Mouse (Mus musculus): ENCODE measurements around the gene Msantd1. TPM values are rescaled to one million over a fixed set of nuclear protein-coding genes. Genes with fewer than 3 reads are reported as not detected.
A peak's percentile ranks its signal among the peaks of the same experiment; 100 is the strongest.

The Msantd1 gene
- polyA plus RNA-seq, 1 experiment from 2014 or later = 0.22 TPM

GRCm38 (mm10) chr5:34918785-34919184 is 11.0 kb downstream of the Msantd1 start:
- no peaks in the 10 kb centered on the region for H3K9me3 ChIP-seq (ENCODE audit: low read length)
- ATAC-seq (peak; percentile 36), DNase-seq (no peak)
- 53% methylated on average over 3 of the region's 3 CpGs for WGBS (ENCODE audit: insufficient replicate concordance)
- H3K27ac ChIP-seq (ENCODE audit: low read depth) = peak overlapping the region; percentile 57; the same call in 1 of the 2 replicates
- H3K9ac ChIP-seq (replicated peaks) = peak overlapping the region; percentile 4; the same call in 1 of the 2 replicates
- H3K4me2 ChIP-seq (ENCODE audit: low read depth, low read length) = no peak overlapping the region
- no peak for TF ChIP-seq CTCF (IDR thresholded peaks at IDR 0.05; ENCODE audit: low read depth)
- TF ChIP-seq EP300 (IDR thresholded peaks at IDR 0.05; ENCODE audit: low read depth) = peak; percentile 86
- 0 out of 2 replicates have a peak, but pooled peaks cover 6% of the 10 kb centered on the region for H3K36me3 ChIP-seq (replicated peaks; ENCODE audit: insufficient read depth, low read length)
- no peak overlapping the region for H3K4me3 ChIP-seq (ENCODE audit: low read depth, low read length)
- peaks cover 15% of the 10 kb centered on the region for H3K4me1 ChIP-seq (ENCODE audit: insufficient read depth)
- H3K27me3 ChIP-seq (ENCODE audit: insufficient read depth, low read length) = no peaks in the 10 kb centered on the region

DNA sequence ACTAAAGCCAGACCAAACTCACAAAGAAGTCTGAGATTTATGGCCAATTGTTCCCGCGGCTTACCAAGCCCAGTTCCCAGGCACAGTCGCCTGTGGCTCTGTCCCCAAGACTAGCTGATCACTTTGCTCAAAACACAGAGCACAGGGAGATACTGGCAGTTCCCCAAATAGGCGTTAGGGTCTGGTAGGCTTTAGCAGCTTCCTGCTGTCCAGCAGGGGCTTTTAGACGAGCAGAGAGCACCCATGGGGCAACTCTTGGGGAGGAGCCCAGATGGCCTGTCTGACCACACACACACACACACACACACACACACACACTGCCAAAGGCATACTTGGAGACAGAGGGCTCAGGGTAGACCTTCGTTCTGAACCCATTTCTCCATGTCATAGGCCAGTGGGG is 14.7 kb downstream of the Msantd1 start:
- 0 out of 2 replicates have a peak, but pooled peaks cover 8% of the 10 kb centered on the region for H3K36me3 ChIP-seq (replicated peaks; ENCODE audit: insufficient read depth, low read length)
- peaks cover 28% of the 10 kb centered on the region for H3K4me1 ChIP-seq (ENCODE audit: insufficient read depth)
- no peaks in the 10 kb centered on the region for H3K9me3 ChIP-seq (ENCODE audit: low read length)
- no peaks in the 10 kb centered on the region for H3K27me3 ChIP-seq (ENCODE audit: insufficient read depth, low read length)
- no peak for DNase-seq
- no peak for ATAC-seq
- TF ChIP-seq EP300 (IDR thresholded peaks at IDR 0.05; ENCODE audit: low read depth) (no peak), CTCF (IDR thresholded peaks at IDR 0.05; ENCODE audit: low read depth) (no peak)
- no peak overlapping the region for H3K9ac ChIP-seq (replicated peaks)
- WGBS (ENCODE audit: insufficient replicate concordance) = 71% methylated on average over 6 of the region's 6 CpGs
- H3K4me2 ChIP-seq (ENCODE audit: low read depth, low read length) = no peak overlapping the region
- no peak overlapping the region for H3K27ac ChIP-seq (ENCODE audit: low read depth)
- H3K4me3 ChIP-seq (ENCODE audit: low read depth, low read length) = no peak overlapping the region

- peak overlapping the region; percentile 35; the same call in 1 of the 2 replicates for H3K4me2 ChIP-seq (ENCODE audit: low read depth, low read length)
- ATAC-seq = peak; percentile 95
- peak overlapping the region; percentile 90 for H3K27ac ChIP-seq (ENCODE audit: low read depth)
- no peak for DNase-seq
- H3K4me3 ChIP-seq (ENCODE audit: low read depth, low read length) = no peak overlapping the region
- no peaks in the 10 kb centered on the region for H3K9me3 ChIP-seq (ENCODE audit: low read length)
- H3K9ac ChIP-seq (replicated peaks) = no peak overlapping the region
- H3K27me3 ChIP-seq (ENCODE audit: insufficient read depth, low read length) = no peaks in the 10 kb centered on the region
- TF ChIP-seq EP300 (IDR thresholded peaks at IDR 0.05; ENCODE audit: low read depth) (peak; percentile 94), CTCF (IDR thresholded peaks at IDR 0.05; ENCODE audit: low read depth) (no peak)
- H3K36me3 ChIP-seq (replicated peaks; ENCODE audit: insufficient read depth, low read length) = 0 out of 2 replicates have a peak, but pooled peaks cover 8% of the 10 kb centered on the region
- 59% methylated on average over 4 of the region's 4 CpGs for WGBS (ENCODE audit: insufficient replicate concordance)
- H3K4me1 ChIP-seq (ENCODE audit: insufficient read depth) = peaks cover 24% of the 10 kb centered on the region
These were observed 16.1 kb downstream of the Msantd1 start for GRCm38 (mm10) chr5:34923920-34924319.

DNA sequence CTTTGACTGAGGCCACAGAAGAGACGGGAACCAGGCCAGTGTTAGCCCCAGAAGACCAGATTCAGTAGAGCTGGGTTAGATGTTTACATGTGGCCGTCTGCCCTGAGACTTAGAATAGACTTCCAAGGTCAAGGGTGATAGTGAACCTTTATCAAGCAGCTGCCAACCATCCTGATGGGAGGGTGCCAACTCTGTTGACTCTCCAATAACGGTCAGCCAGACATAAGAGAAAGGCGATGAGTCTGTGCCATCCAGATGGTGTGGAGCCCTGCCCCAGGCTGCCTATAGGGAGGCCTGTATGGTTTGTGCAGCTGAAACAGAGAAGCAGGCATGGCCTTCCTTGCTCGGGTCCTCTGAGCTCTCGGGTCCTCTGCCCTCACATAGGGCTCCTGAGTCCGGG is 16.7 kb downstream of the Msantd1 start:
- Histone ChIP-seq H3K27me3 (ENCODE audit: insufficient read depth, low read length) (no peaks in the 10 kb centered on the region), H3K4me2 (ENCODE audit: low read depth, low read length) (peak overlapping the region; percentile 35), H3K4me1 (ENCODE audit: insufficient read depth) (peaks cover 29% of the 10 kb centered on the region), H3K9ac (replicated peaks) (no peak overlapping the region), H3K9me3 (ENCODE audit: low read length) (no peaks in the 10 kb centered on the region), H3K36me3 (replicated peaks; ENCODE audit: insufficient read depth, low read length) (0 out of 2 replicates have a peak, but pooled peaks cover 8% of the 10 kb centered on the region), H3K4me3 (ENCODE audit: low read depth, low read length) (no peak overlapping the region), H3K27ac (ENCODE audit: low read depth) (peak overlapping the region; percentile 90)
- peak; percentile 78 for ATAC-seq
- DNase-seq = peak; percentile 62
- TF ChIP-seq CTCF (IDR thresholded peaks at IDR 0.05; ENCODE audit: low read depth) = no peak
- peak; percentile 92 for TF ChIP-seq EP300 (IDR thresholded peaks at IDR 0.05; ENCODE audit: low read depth)
- 60% methylated on average over 7 of the region's 7 CpGs for WGBS (ENCODE audit: insufficient replicate concordance)

DNA sequence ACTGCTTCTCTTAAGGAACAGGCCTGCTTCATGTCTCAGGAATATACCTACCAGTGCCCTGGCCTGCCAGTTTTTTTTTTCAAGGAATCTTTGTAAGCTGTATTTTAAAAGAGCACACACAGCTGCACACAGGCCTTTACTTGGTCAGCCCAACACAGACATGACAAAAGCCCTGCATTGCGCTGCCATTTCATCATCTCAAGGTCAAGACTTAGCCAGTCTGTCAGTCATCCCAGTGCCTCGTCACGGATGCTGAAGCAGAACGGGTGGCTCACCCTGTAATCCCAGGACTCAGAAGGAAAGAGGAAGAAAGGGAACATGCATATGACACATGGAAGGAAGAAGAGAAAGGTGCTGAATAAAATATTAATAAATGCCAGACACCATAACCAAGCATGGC is 19.8 kb downstream of the Msantd1 start:
- Histone ChIP-seq H3K4me2 (ENCODE audit: low read depth, low read length) (no peak overlapping the region), H3K36me3 (replicated peaks; ENCODE audit: insufficient read depth, low read length) (0 out of 2 replicates have a peak, but pooled peaks cover 6% of the 10 kb centered on the region), H3K4me3 (ENCODE audit: low read depth, low read length) (no peak overlapping the region), H3K9me3 (ENCODE audit: low read length) (no peaks in the 10 kb centered on the region), H3K27ac (ENCODE audit: low read depth) (no peak overlapping the region), H3K9ac (replicated peaks) (no peak overlapping the region), H3K27me3 (ENCODE audit: insufficient read depth, low read length) (no peaks in the 10 kb centered on the region), H3K4me1 (ENCODE audit: insufficient read depth) (peaks cover 56% of the 10 kb centered on the region)
- no peak for TF ChIP-seq EP300 (IDR thresholded peaks at IDR 0.05; ENCODE audit: low read depth)
- no peak for TF ChIP-seq CTCF (IDR thresholded peaks at IDR 0.05; ENCODE audit: low read depth)
- 90% methylated on average over 4 of the region's 4 CpGs for WGBS (ENCODE audit: insufficient replicate concordance)
- ATAC-seq = no peak
- DNase-seq = no peak

GRCm38 (mm10) chr5:34930151-34930975 is 22.6 kb downstream of the Msantd1 start:
- H3K4me3 ChIP-seq (ENCODE audit: low read depth, low read length) = no peak overlapping the region
- H3K4me2 ChIP-seq (ENCODE audit: low read depth, low read length) = peak overlapping the region; percentile 43
- DNase-seq (no peak), ATAC-seq (peak; percentile 89)
- 51% methylated on average over 9 of the region's 9 CpGs for WGBS (ENCODE audit: insufficient replicate concordance)
- 0 out of 2 replicates have a peak overlapping the region, but pooled peaks have one; percentile 12 for H3K9ac ChIP-seq (replicated peaks)
- TF ChIP-seq EP300 (IDR thresholded peaks at IDR 0.05; ENCODE audit: low read depth) (peak; percentile 95), CTCF (IDR thresholded peaks at IDR 0.05; ENCODE audit: low read depth) (no peak)
- no peaks in the 10 kb centered on the region for H3K36me3 ChIP-seq (replicated peaks; ENCODE audit: insufficient read depth, low read length)
- peaks cover 33% of the 10 kb centered on the region for H3K4me1 ChIP-seq (ENCODE audit: insufficient read depth)
- H3K27ac ChIP-seq (ENCODE audit: low read depth) = peak overlapping the region; percentile 65
- H3K27me3 ChIP-seq (ENCODE audit: insufficient read depth, low read length) = no peaks in the 10 kb centered on the region
- H3K9me3 ChIP-seq (ENCODE audit: low read length) = no peaks in the 10 kb centered on the region

Measured in liver, postnatal 0 days (tissue).